Mouse (Mus musculus): Measurements from ENCODE around the gene Polr2l.

- TF ChIP-seq POLR2A (IDR thresholded peaks at IDR 0.05; ENCODE audit: insufficient read depth, low read length) (no peak), CTCF (IDR thresholded peaks at IDR 0.05; ENCODE audit: low read depth, low read length) (no peak), EP300 (IDR thresholded peaks at IDR 0.05; ENCODE audit: insufficient read depth, low read depth, low read length) (no peak)
Observed at GRCm38 (mm10) chr7:141483114-141483653, 8.3 kb upstream of the Polr2l start.

All from ES-Bruce4 (cell line).